Mouse (Mus musculus) frontal cortex, adult (tissue): ENCODE results near the gene Olfr1290.

Source experiments
- ATAC-seq: cut with Nextera tagmentation; 2 replicates; pipeline ENCODE4 v1.9.2; 2017; ENCODE audit warnings: mild to moderate bottlenecking, moderate library complexity, mixed read lengths; ENCODE audit not compliant: low TSS enrichment

Gene Olfr1290

DNA sequence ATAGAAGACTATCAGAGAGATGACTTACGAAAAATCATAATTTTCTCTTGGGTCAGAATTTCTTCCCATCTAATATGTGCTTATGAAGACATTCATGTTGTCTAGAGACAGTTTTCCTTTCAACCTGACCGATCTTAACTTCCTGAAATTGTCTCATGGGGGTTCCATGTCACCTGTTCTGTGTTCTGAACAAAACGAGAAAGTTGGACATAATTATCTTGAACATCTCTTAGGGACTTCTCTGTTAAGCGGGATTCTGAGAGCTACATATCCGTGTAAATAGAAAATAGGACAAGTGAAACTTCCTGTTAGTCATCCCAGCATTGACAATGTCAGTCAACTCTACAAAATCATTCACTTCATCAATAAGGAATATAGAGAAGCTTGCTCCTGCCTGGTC lies at the start of gene Olfr1290:
TSS of gene Olfr1290 (minus strand) at position 101 of the 400 bp plus-strand sequence.
- no peak for ATAC-seq

- no peak for ATAC-seq
Observed at GRCm38 (mm10) chr2:111540191-111540590, 46.6 kb upstream of the Olfr1290 start, which contains the start of gene Olfr1294. TSS of gene Olfr1294 (minus strand) at chr2:111540291.

DNA sequence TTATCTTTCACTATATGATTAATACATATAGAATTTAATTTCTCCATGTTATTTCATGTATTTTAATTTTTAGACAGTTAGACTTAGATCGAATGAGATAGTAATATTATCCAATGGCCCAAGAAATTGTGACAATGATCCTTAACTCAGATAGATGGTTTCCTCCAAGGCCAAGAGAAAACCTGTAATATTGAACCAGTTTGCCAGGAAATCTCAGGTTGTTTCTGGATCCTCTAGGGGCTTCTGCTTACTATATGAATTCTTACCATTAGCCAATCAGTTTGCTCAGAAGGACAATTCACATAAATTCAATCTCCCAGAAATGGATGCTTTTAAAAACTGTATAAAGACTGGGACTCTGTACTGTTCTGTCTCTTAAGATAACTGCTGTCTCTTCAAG lies 31.3 kb upstream of the Olfr1290 start, which contains the start of gene Olfr1293-ps:
TSS of gene Olfr1293-ps (plus strand) at position 301 of the 400 bp plus-strand sequence.
- ATAC-seq, result no peak

DNA sequence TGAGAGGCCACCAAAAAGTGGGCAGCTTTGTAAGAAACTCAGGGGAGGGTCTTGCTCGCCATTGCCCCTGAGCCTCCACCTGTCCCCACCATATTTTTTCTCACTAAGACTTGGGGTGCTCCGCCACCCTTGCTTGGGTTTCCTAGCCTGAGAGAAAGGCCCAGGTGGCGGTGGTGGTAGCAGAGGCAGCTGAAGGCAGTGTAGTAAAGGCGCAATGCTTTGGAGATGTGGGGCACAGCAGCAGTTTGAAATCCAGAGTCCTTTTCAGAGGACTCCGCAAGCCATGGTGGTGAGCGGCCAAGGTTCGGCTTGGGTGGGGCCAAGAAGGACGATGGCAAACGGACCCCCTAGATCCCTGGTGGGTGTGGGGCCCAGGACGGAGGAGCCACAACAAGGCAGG lies 23.8 kb upstream of the Olfr1290 start:
- no peak for ATAC-seq

GRCm38 (mm10) chr2:111496880-111497279 lies 3.3 kb upstream of the Olfr1290 start, which contains the start of gene Olfr1291-ps1:
TSS of gene Olfr1291-ps1 (plus strand) at chr2:111497180.
- ATAC-seq, result no peak

GRCm38 (mm10) chr2:111480519-111480918 lies 13.1 kb downstream of the Olfr1290 start, which contains the start of gene Olfr1289:
TSS of gene Olfr1289 (plus strand) at chr2:111480819.
- no peak for ATAC-seq

DNA sequence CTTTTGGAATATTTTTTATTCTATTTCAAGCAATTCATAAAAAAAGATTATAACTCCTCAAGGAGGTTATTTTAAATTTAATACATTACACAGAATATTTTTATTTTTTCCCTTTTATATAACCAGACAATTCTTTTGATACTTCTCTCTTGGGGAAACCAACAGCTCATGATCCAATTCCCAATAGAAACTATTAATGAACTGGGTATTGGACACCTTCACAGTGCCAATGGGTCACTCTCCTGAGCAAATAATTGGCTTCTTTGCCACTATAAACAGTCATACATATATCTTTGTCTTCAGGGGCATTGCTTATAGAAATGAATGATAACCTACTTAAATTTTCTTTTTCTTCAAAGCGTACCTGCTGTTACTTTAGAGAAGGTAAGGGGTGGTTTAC lies 19.8 kb downstream of the Olfr1290 start, which contains the start of gene Olfr1288:
TSS of gene Olfr1288 (plus strand) at position 301 of the 400 bp plus-strand sequence.
- ATAC-seq, result no peak

DNA sequence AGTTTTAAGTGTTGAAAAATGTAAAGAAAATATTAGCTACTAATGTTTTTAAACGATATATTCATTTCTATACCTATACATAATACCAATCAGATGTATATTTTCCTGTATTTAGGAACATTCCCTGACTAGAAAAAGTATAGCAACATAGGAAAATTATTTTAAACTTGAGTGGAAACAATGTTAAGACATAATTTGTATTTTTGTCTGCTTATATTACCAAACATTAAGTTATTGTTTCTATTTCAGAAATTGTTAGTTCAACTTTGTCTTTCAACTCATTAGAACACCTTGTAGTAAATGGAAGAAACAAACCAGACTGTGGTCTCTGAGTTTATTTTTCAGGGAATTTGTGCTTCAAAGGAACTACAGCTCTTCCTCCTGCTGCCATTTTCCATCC lies 44.8 kb downstream of the Olfr1290 start, which contains the start of gene Olfr1287:
TSS of gene Olfr1287 (plus strand) at position 301 of the 400 bp plus-strand sequence.
- ATAC-seq, result no peak
